Mouse (Mus musculus): ENCODE measurements around the gene Gdf1. TPM values are rescaled to one million over a fixed set of nuclear protein-coding genes. Genes with fewer than 3 reads are reported as not detected.

Gene Gdf1
- polyA plus RNA-seq, 1 experiment from 2014 or later, result 0.53 TPM

DNA sequence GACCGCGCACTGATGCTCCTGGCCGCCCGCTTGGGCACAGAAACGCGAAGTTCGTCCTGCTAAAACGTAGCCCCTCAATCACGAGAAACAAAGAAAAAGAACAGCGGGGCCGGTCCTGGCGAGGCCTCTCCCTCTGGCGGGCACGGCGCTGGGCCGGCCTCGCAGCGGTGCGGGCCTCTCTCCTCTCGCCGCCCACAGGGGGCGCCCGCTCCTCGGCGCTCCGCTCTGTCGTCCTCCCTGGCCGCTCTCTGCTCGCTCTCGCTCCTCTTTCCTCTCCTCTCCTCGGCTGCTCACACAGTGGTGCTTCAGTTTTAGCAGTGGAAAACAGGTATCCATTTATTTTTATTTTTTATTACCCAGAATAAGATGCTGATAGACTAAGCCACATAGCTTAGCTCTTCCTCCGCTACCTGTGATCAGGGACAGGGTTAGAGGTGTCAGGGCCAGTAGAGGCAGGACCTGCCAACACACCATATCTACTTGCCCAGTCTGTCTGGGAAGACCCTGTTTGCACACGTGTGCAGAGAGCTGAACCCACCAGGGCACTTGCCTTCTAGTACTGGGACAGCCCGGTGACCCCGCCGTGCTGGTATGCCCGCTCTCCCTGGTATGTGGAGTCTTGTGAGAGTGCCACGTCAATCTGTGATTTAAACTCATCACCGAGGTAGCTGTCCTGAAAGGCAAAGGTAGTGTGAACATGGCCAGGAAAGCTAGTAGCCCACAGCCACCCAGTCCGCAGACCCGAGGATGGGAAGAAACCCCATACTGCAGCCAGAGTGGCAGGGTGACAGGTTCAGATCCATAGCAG, 2.7 kb downstream of the Gdf1 start:
- Histone ChIP-seq H3K9ac (ENCODE audit: low read length) (no peak overlapping the region), H3K4me3 (ENCODE audit: low read depth, low read length) (no peak overlapping the region), H3K36me3 (ENCODE audit: control insufficient read depth, insufficient read depth, low read length) (peaks cover 42% of the 10 kb centered on the region), H3K27me3 (ENCODE audit: control insufficient read depth, insufficient read depth, low read length) (no peaks in the 10 kb centered on the region), H3K27ac (replicated peaks) (no peak overlapping the region), H3K4me2 (replicated peaks; ENCODE audit: low read depth) (no peak overlapping the region), H3K4me1 (replicated peaks; ENCODE audit: control insufficient read depth, insufficient read depth) (no peaks in the 10 kb centered on the region), H3K9me3 (ENCODE audit: control insufficient read depth, low read length) (no peaks in the 10 kb centered on the region)
- WGBS, result 33% methylated on average over 40 of the region's 41 CpGs
- DNase-seq (ENCODE audit: low spot score) (peak; percentile 80), ATAC-seq (ENCODE audit: low FRiP score, low TSS enrichment) (peak; percentile 79)
- TF ChIP-seq CTCF (IDR thresholded peaks at IDR 0.05; ENCODE audit: low read depth) (peak; percentile 85), EP300 (optimal IDR thresholded peaks at IDR 0.05) (no peak)

DNA sequence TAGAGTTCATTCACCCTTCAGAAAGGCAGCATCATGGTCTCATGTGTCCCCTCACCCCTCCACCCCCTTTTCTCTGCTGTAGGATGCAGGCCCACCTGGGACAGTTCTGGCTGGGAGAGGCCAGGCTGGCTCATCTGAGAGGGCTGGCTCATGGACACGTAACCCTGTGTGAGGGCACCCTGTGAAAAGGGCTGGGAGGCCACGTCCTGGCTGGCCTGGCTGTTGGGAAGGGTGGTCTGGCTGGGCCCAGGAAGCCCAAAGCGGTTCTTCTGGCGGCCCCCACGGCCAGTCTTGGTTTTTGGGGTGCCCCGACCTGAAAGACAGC, 3.2 kb downstream of the Gdf1 start:
- H3K9me3 ChIP-seq (ENCODE audit: control insufficient read depth, low read length), result no peaks in the 10 kb centered on the region
- H3K4me2 ChIP-seq (replicated peaks; ENCODE audit: low read depth), result no peak overlapping the region
- H3K9ac ChIP-seq (ENCODE audit: low read length), result no peak overlapping the region
- 95% methylated on average over 6 of the region's 6 CpGs for WGBS
- no peak overlapping the region for H3K27ac ChIP-seq (replicated peaks)
- no peak for TF ChIP-seq CTCF (IDR thresholded peaks at IDR 0.05; ENCODE audit: low read depth)
- TF ChIP-seq EP300 (optimal IDR thresholded peaks at IDR 0.05), result no peak
- DNase-seq (ENCODE audit: low spot score) (no peak), ATAC-seq (ENCODE audit: low FRiP score, low TSS enrichment) (no peak)
- H3K36me3 ChIP-seq (ENCODE audit: control insufficient read depth, insufficient read depth, low read length), result peaks cover 48% of the 10 kb centered on the region
- no peaks in the 10 kb centered on the region for H3K4me1 ChIP-seq (replicated peaks; ENCODE audit: control insufficient read depth, insufficient read depth)
- H3K27me3 ChIP-seq (ENCODE audit: control insufficient read depth, insufficient read depth, low read length), result no peaks in the 10 kb centered on the region
- no peak overlapping the region for H3K4me3 ChIP-seq (ENCODE audit: low read depth, low read length)

DNA sequence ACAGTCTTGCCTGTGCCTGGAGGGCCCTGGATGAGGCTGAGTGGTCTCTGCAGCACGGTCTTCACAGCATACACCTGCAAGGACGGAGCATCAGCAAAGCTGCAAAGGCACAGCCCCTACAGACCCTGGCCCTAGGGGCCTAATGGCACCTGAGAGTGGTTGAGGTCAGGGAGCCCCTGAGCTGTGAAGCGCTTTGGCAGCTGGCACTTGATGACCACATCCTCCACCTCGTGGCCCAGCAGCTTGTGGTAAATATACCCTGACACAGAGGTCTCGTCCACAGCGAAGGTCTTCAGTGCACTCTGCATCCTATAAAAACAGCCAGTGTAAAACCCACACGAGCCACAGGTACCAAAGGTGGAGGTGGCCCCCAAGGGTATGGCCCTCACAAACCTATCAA, 9.3 kb downstream of the Gdf1 start:
- DNase-seq (ENCODE audit: low spot score) (no peak), ATAC-seq (ENCODE audit: low FRiP score, low TSS enrichment) (no peak)
- Histone ChIP-seq H3K9me3 (ENCODE audit: control insufficient read depth, low read length) (no peaks in the 10 kb centered on the region), H3K27me3 (ENCODE audit: control insufficient read depth, insufficient read depth, low read length) (no peaks in the 10 kb centered on the region), H3K4me3 (ENCODE audit: low read depth, low read length) (no peak overlapping the region), H3K36me3 (ENCODE audit: control insufficient read depth, insufficient read depth, low read length) (peaks cover 72% of the 10 kb centered on the region), H3K27ac (replicated peaks) (no peak overlapping the region), H3K4me2 (replicated peaks; ENCODE audit: low read depth) (no peak overlapping the region), H3K9ac (ENCODE audit: low read length) (no peak overlapping the region), H3K4me1 (replicated peaks; ENCODE audit: control insufficient read depth, insufficient read depth) (no peaks in the 10 kb centered on the region)
- TF ChIP-seq EP300 (optimal IDR thresholded peaks at IDR 0.05) (no peak), CTCF (IDR thresholded peaks at IDR 0.05; ENCODE audit: low read depth) (no peak)
- WGBS, result 86% methylated on average over 7 of the region's 7 CpGs

DNA sequence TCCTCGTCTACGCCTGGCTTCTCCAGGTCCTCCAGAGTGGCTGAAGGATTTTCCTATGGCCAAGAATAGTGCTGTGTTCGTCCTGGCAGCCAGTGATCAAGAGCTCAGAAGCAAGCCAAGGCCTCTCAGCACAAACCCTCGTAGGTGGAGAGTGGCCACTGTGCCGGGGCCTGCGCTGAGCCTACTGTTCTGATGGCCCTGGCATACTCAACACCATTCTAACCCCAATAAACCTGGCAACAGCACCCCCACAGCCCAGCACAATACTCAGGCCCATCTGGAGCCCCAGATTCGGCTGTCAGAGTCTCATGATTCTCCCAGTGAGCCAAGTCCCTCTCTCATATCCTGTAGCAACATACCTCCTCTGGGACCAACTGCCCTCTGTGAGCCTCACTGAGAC, 11.0 kb downstream of the Gdf1 start:
- H3K36me3 ChIP-seq (ENCODE audit: control insufficient read depth, insufficient read depth, low read length), result peaks cover 61% of the 10 kb centered on the region
- ATAC-seq (ENCODE audit: low FRiP score, low TSS enrichment) (no peak), DNase-seq (ENCODE audit: low spot score) (no peak)
- no peak overlapping the region for H3K9ac ChIP-seq (ENCODE audit: low read length)
- H3K4me2 ChIP-seq (replicated peaks; ENCODE audit: low read depth), result no peak overlapping the region
- H3K27ac ChIP-seq (replicated peaks), result no peak overlapping the region
- 92% methylated on average over 7 of the region's 7 CpGs for WGBS
- no peaks in the 10 kb centered on the region for H3K27me3 ChIP-seq (ENCODE audit: control insufficient read depth, insufficient read depth, low read length)
- H3K4me3 ChIP-seq (ENCODE audit: low read depth, low read length), result no peak overlapping the region
- TF ChIP-seq CTCF (IDR thresholded peaks at IDR 0.05; ENCODE audit: low read depth) (no peak), EP300 (optimal IDR thresholded peaks at IDR 0.05) (no peak)
- H3K4me1 ChIP-seq (replicated peaks; ENCODE audit: control insufficient read depth, insufficient read depth), result no peaks in the 10 kb centered on the region
- no peaks in the 10 kb centered on the region for H3K9me3 ChIP-seq (ENCODE audit: control insufficient read depth, low read length)

DNA sequence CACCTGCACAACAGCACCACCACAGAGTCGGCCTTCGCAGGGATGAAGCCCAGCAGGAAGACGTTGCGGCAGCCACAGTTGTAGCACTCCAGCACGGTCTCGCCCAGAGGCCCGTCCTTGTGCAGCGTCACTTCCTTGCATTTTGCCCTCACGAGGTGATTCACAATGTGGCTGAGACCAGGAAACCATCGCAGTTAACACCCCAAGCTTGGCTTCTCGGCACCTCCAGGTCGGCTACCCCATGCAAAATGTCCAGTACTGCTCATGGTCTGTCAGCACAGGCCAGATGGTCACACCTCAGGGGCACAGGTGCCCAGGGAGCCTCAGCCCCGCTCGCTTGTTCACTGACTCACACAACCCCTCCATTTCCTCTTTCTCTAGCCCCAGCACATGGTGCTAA, 12.4 kb downstream of the Gdf1 start:
- no peak overlapping the region for H3K9ac ChIP-seq (ENCODE audit: low read length)
- no peaks in the 10 kb centered on the region for H3K4me1 ChIP-seq (replicated peaks; ENCODE audit: control insufficient read depth, insufficient read depth)
- 87% methylated on average over 14 of the region's 14 CpGs for WGBS
- DNase-seq (ENCODE audit: low spot score) (no peak), ATAC-seq (ENCODE audit: low FRiP score, low TSS enrichment) (no peak)
- no peak overlapping the region for H3K4me3 ChIP-seq (ENCODE audit: low read depth, low read length)
- no peak overlapping the region for H3K27ac ChIP-seq (replicated peaks)
- TF ChIP-seq EP300 (optimal IDR thresholded peaks at IDR 0.05) (no peak), CTCF (IDR thresholded peaks at IDR 0.05; ENCODE audit: low read depth) (no peak)
- H3K4me2 ChIP-seq (replicated peaks; ENCODE audit: low read depth), result no peak overlapping the region
- H3K9me3 ChIP-seq (ENCODE audit: control insufficient read depth, low read length), result no peaks in the 10 kb centered on the region
- no peaks in the 10 kb centered on the region for H3K27me3 ChIP-seq (ENCODE audit: control insufficient read depth, insufficient read depth, low read length)
- H3K36me3 ChIP-seq (ENCODE audit: control insufficient read depth, insufficient read depth, low read length), result peaks cover 49% of the 10 kb centered on the region

DNA sequence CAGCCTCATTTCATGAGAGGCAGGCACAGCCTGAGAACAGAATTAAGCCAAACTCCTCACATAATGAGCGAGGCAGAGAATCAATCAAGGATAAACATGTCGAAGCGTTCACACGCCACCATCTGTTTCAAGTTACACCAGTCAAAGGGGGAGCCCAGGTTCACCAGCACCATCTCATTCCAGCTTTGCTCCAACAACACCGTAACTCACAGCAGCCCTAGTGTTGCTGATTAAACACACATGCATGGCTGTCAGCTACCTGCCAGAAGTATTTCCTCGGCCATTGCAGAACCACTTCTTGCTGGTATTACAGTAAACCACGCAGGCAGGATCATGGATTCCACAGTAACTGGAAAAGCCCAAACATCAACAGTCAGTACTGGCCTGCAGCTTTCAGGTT, 13.5 kb downstream of the Gdf1 start:
- ATAC-seq (ENCODE audit: low FRiP score, low TSS enrichment), result no peak
- peaks cover 38% of the 10 kb centered on the region for H3K36me3 ChIP-seq (ENCODE audit: control insufficient read depth, insufficient read depth, low read length)
- H3K9ac ChIP-seq (ENCODE audit: low read length), result no peak overlapping the region
- no peaks in the 10 kb centered on the region for H3K9me3 ChIP-seq (ENCODE audit: control insufficient read depth, low read length)
- H3K4me3 ChIP-seq (ENCODE audit: low read depth, low read length), result no peak overlapping the region
- TF ChIP-seq EP300 (optimal IDR thresholded peaks at IDR 0.05) (no peak), CTCF (IDR thresholded peaks at IDR 0.05; ENCODE audit: low read depth) (no peak)
- 72% methylated on average over 7 of the region's 7 CpGs for WGBS
- H3K27me3 ChIP-seq (ENCODE audit: control insufficient read depth, insufficient read depth, low read length), result no peaks in the 10 kb centered on the region
- no peaks in the 10 kb centered on the region for H3K4me1 ChIP-seq (replicated peaks; ENCODE audit: control insufficient read depth, insufficient read depth)
- DNase-seq (ENCODE audit: low spot score), result no peak
- no peak overlapping the region for H3K4me2 ChIP-seq (replicated peaks; ENCODE audit: low read depth)
- H3K27ac ChIP-seq (replicated peaks), result no peak overlapping the region
